Comparison of ENCODE assay signal across 16 mouse cellular contexts in the genomic region with DNA sequence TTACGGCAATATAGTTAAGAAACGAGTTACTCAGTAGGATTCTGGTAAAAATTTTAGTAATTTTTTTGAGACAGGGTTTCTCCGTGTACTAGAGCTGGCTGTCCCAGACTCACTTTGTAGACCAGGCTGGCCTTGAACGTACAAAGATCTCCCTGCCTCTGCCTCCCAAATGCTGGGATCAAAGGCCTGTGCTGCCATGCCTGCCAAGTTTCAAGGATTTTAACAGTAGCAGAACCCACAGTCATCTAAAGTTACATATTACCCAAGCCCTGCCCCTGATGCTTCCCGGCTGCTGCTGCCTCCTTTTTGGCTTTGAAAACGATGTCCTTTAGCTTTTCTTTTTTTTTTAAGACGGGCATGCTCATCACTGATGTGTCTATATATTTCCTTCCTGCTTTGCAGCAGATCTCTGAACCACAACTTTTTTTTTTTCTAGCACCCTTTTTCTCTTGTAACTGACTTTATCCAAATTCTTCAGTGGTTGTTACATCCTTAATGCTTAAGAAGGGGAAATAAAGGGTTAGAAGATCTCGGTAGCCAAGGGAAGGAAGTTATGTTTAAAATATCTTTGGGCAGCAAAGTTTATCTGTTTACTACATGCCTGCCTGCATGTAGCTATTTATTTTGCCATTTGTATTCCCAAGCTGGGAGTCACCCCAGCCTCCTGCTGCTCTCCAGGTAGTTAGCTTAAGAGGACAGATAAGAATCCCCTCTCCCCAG. TPM values are rescaled to one million over a fixed set of nuclear protein-coding genes. Genes with fewer than 3 reads are reported as not detected.
DNase-seq lines count a peak whose midpoint lies in the region; ATAC-seq and TF ChIP-seq lines count a peak whose summit lies in the region.
"Had no signal": no experiment of that assay in that cellular context is flagged by ENCODE, and none has a peak within 500 bp of the region (broad histone marks: within the 10 kb centered on the region; RNA-seq: fewer than 3 reads in every experiment).

No protein-coding gene starts in this region.

- no peaks in the 10 kb centered on the region for H3K27me3 ChIP-seq in spleen, adult 2 months (ENCODE audit: control insufficient read depth, insufficient read depth, low read length)
- no peaks in the 10 kb centered on the region for H3K27me3 ChIP-seq in forebrain, embryonic 11.5 days (ENCODE audit: control insufficient read depth, insufficient read depth, low read length)
- H3K27me3 ChIP-seq: embryonic facial prominence, embryonic 15.5 days; forebrain, embryonic 12.5 days; hindbrain, embryonic 15.5 days; midbrain, embryonic 15.5 days had no signal

- H3K4me2 ChIP-seq in forebrain, embryonic 11.5 days (ENCODE audit: low read depth, low read length, severe bottlenecking) = no peak overlapping the region
- H3K4me2 ChIP-seq: embryonic facial prominence, embryonic 15.5 days; forebrain, embryonic 12.5 days; hindbrain, embryonic 15.5 days; midbrain, embryonic 15.5 days had no signal

- H3K27ac ChIP-seq in spleen, adult 2 months (ENCODE audit: insufficient read depth, low read length) = peak overlapping the region; percentile 62
- H3K27ac ChIP-seq in forebrain, embryonic 11.5 days (ENCODE audit: low read depth, low read length) = no peak overlapping the region
- H3K27ac ChIP-seq: embryonic facial prominence, embryonic 15.5 days; forebrain, embryonic 12.5 days; hindbrain, embryonic 15.5 days; layer of hippocampus, adult 2 months; left cerebral cortex, adult 2 months; midbrain, embryonic 15.5 days had no signal

- no peak for TF ChIP-seq POLR2A in spleen, adult 2 months (IDR thresholded peaks at IDR 0.05; ENCODE audit: low read depth, low read length)

- H3K36me3 ChIP-seq in spleen, adult 2 months (ENCODE audit: control insufficient read depth, insufficient read depth, low read length) = no peaks in the 10 kb centered on the region
- H3K36me3 ChIP-seq in forebrain, embryonic 11.5 days (ENCODE audit: control insufficient read depth, insufficient read depth, low read length) = no peaks in the 10 kb centered on the region
- H3K36me3 ChIP-seq: embryonic facial prominence, embryonic 15.5 days; forebrain, embryonic 12.5 days; hindbrain, embryonic 15.5 days; midbrain, embryonic 15.5 days had no signal

- DNase-seq in spleen, adult 2 months (ENCODE audit: low read depth in 1 of 2, low spot score in 2 of 2) = no peak
- no peak for DNase-seq in spleen, adult 18-20 months
- peak; percentile 49 for DNase-seq in T-cell, adult 2 months (ENCODE audit: low spot score)
- peak; percentile 72 for DNase-seq in naive thymus-derived CD4-positive, alpha-beta T cell, adult 2 months (ENCODE audit: low read depth)
- DNase-seq in forebrain, embryonic 11.5 days (ENCODE audit: low spot score) = no peak
- no peak for DNase-seq in gastrocnemius, postnatal 36 days
- DNase-seq: cerebellum, adult 9-10 months; heart, postnatal 10 days; thymus, adult 18-20 months had no signal

- no peaks in the 10 kb centered on the region for H3K9me3 ChIP-seq in forebrain, embryonic 11.5 days (ENCODE audit: control insufficient read depth, low read length)
- H3K9me3 ChIP-seq: embryonic facial prominence, embryonic 15.5 days; forebrain, embryonic 12.5 days; hindbrain, embryonic 15.5 days; midbrain, embryonic 15.5 days had no signal

- no peak for TF ChIP-seq CTCF in spleen, adult 2 months (IDR thresholded peaks at IDR 0.05; ENCODE audit: extremely low read depth, insufficient read depth, insufficient read length, insufficient replicate concordance)

- peaks cover 10% of the 10 kb centered on the region; the same call in 1 of the 2 replicates for H3K4me1 ChIP-seq in spleen, adult 2 months (ENCODE audit: control insufficient read depth, insufficient read depth, insufficient read length)
- no peaks in the 10 kb centered on the region for H3K4me1 ChIP-seq in forebrain, embryonic 11.5 days (replicated peaks; ENCODE audit: control insufficient read depth, insufficient read depth, low read length)
- H3K4me1 ChIP-seq: embryonic facial prominence, embryonic 15.5 days; forebrain, embryonic 12.5 days; hindbrain, embryonic 15.5 days; midbrain, embryonic 15.5 days had no signal

- no peak overlapping the region for H3K4me3 ChIP-seq in spleen, adult 2 months (ENCODE audit: extremely low read depth, insufficient read depth, insufficient read length)
- H3K4me3 ChIP-seq in forebrain, embryonic 11.5 days (ENCODE audit: low read depth, low read length) = no peak overlapping the region
- H3K4me3 ChIP-seq: embryonic facial prominence, embryonic 15.5 days; forebrain, embryonic 12.5 days; hindbrain, embryonic 15.5 days; layer of hippocampus, adult 2 months; left cerebral cortex, adult 2 months; midbrain, embryonic 15.5 days had no signal

- WGBS in spleen, adult 2 months = 23% methylated on average over 8 of the region's 8 CpGs
- WGBS in forebrain, embryonic 11.5 days = 86% methylated on average over 8 of the region's 8 CpGs

- H3K9ac ChIP-seq in forebrain, embryonic 11.5 days (ENCODE audit: low read length) = no peak overlapping the region
- H3K9ac ChIP-seq: embryonic facial prominence, embryonic 15.5 days; forebrain, embryonic 12.5 days; hindbrain, embryonic 15.5 days; midbrain, embryonic 15.5 days had no signal

- intact Hi-C loops in gastrocnemius, postnatal 36 days (cut with DNase I) = no loop called here

- ATAC-seq in inflammation-experienced regulatory T-cells, adult 6 months = peak; percentile 25
- no peak for ATAC-seq in forebrain, embryonic 11.5 days (replicated peaks; ENCODE audit: low FRiP score)
- ATAC-seq: midbrain, embryonic 15.5 days had no signal

RNA-seq across cellular contexts. Expression of a gene that starts 10.3 kb away (rescaled TPM):
- polyA plus RNA-seq in spleen, adult 2 months (2012; rRNA removed) = 50.1 and 58.6 TPM in 2 replicates
- polyA plus RNA-seq in inflammation-experienced regulatory T-cells, adult 6 months (2017; shearing (Covaris generic)) = 100 to 1,000 TPM in 1 of 3 experiments, 10 to 100 TPM in 2; 60.4 to 128 (median 82.5) TPM
- 150 and 156 TPM in 2 replicates for polyA plus RNA-seq in forebrain, embryonic 11.5 days (2014; fragmentation: Nextera tagmentation; extraction: Ambion mirVana)
- 10 to 100 TPM; 20.2 to 22.4 TPM for total RNA-seq in gastrocnemius, postnatal 36 days (2021)

Comparison
In these comparisons a context has a peak if more than half of its experiments do, and no peak if none do; other contexts are left out.
1. DNase-seq: peak in T-cell, adult 2 months (single experiment) and naive thymus-derived CD4-positive, alpha-beta T cell, adult 2 months (single experiment); none in spleen, adult 2 months (0 of 2), spleen, adult 18-20 months (0 of 2), forebrain, embryonic 11.5 days (single experiment) and gastrocnemius, postnatal 36 days (0 of 2).